Mouse (Mus musculus) testis, adult 2 months (tissue): ENCODE results near the gene Umps.

Experiments
- CTCF ChIP-seq: fragments of 200-500 bp; IDR thresholded peaks from 2 replicates; pipeline ENCODE4 v1.5.1; 2012; ENCODE audit warnings: low read depth, mild to moderate bottlenecking, inconsistent platforms, low read length, moderate library complexity; ENCODE audit not compliant: control insufficient read depth, insufficient read depth, insufficient replicate concordance
- POLR2A ChIP-seq: fragments of 200-500 bp; IDR thresholded peaks from 2 replicates; pipeline ENCODE4 v1.6.1; 2012; ENCODE audit warnings: low read depth, mild to moderate bottlenecking, inconsistent platforms, low read length, moderate library complexity; ENCODE audit not compliant: control insufficient read depth

GRCm38 (mm10) chr16:33917390-33917789 lies 49.4 kb downstream of the Umps start:
- TF ChIP-seq CTCF (no peak), POLR2A (no peak)
